Mouse (Mus musculus) megakaryocyte-erythroid progenitor cell, adult 5-6 weeks (primary cell): ENCODE measurements at regions not wholly inside any gene's neighbourhood (a gene's known extent, or its start where the extent isn't known, plus 50 kb on each side); places are given as distances from the start of the nearest gene placed in this dataset.
"Not testable (repeated sequence)": the region's sequence is repeated elsewhere in the genome, so short reads cannot be mapped to it uniquely, and the experiment has no call there.

Source experiments
- ATAC-seq: replicated peaks from 2 replicates; pipeline ENCODE4 v1.8.0; 2016; ENCODE audit warnings: mild to moderate bottlenecking, inconsistent platforms; ENCODE audit not compliant: severe bottlenecking, poor library complexity, low FRiP score, low TSS enrichment

- ATAC-seq = no peak
Observed at GRCm38 (mm10) chr4:105697123-105697522, 92.5 kb upstream of the Gm12728 start.

GRCm38 (mm10) chr4:105702036-105702435 lies 87.6 kb upstream of the Gm12728 start:
- ATAC-seq = no peak

- ATAC-seq = no peak
Observed at GRCm38 (mm10) chr4:105703408-105703807, 86.3 kb upstream of the Gm12728 start.

GRCm38 (mm10) chr4:105704271-105704670 lies 85.4 kb upstream of the Gm12728 start:
- no peak for ATAC-seq

- ATAC-seq = no peak
Observed at GRCm38 (mm10) chr4:105705996-105706395, 83.7 kb upstream of the Gm12728 start.

- no peak for ATAC-seq
Observed at GRCm38 (mm10) chr4:105708080-105708796, 81.4 kb upstream of the Gm12728 start.

- ATAC-seq = no peak
Observed at GRCm38 (mm10) chr4:105713956-105714355, 75.7 kb upstream of the Gm12728 start.

GRCm38 (mm10) chr4:105718080-105718479 lies 71.6 kb upstream of the Gm12728 start:
- ATAC-seq = no peak

- no peak for ATAC-seq
Observed at GRCm38 (mm10) chr4:105728696-105729095, 61.0 kb upstream of the Gm12728 start.

- no peak for ATAC-seq
Observed at GRCm38 (mm10) chr4:105730900-105731299, 58.8 kb upstream of the Gm12728 start.

- not testable (repeated sequence) for ATAC-seq
Observed at GRCm38 (mm10) chr4:105735116-105735515, 54.6 kb upstream of the Gm12728 start.
